Mouse (Mus musculus) bone marrow, adult 2 months (tissue): Measurements from ENCODE around the gene Cfap36.

ENCODE experiments used
- CTCF ChIP-seq: fragments of 200-500 bp; IDR thresholded peaks from 2 replicates; pipeline ENCODE4 v1.5.1; 2011; ENCODE audit warnings: low read length, control low read depth; ENCODE audit not compliant: control insufficient read depth, insufficient read depth
- POLR2A ChIP-seq: fragments of 200-500 bp; IDR thresholded peaks from 2 replicates; pipeline ENCODE4 v1.6.1; 2011; ENCODE audit warnings: low read depth, mild to moderate bottlenecking, control low read depth, low read length, borderline replicate concordance; ENCODE audit not compliant: control insufficient read depth

DNA sequence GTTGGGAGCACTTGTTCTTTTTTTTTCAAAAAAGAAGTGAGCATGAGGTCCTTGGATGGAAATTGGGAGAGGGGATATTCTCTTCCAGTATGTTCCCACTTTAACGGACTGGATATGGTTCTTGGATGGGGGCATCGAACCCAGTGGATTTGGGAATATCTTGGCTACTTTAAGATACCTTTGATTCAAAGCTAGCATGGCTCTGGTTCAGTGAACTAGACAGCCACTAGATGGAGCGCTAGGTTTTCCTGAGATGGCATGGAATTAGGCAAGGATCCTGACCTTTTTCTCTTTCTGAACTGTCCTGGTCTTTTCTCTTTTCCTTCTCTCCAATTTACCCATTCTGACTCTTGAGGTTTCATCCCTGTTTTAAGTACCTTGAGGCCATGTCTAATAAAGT lies 20.6 kb upstream of the Cfap36 start:
- no peak for TF ChIP-seq CTCF
- no peak for TF ChIP-seq POLR2A
